Mouse (Mus musculus) CH12.LX (cell line): ENCODE results near the gene Mmrn2. TPM values are rescaled to one million over a fixed set of nuclear protein-coding genes. Genes with fewer than 3 reads are reported as not detected.

ENCODE experiments used
- DNase-seq: peaks from one replicate; pipeline ENCODE4 v3.0.0-alpha.2; 2013; ENCODE audit errors: extremely low read depth
- H3K27ac ChIP-seq: 2 replicates; pipeline ENCODE4 v1.5.1; 2012; ENCODE audit warnings: low read depth, mild to moderate bottlenecking, control low read depth, moderate library complexity; ENCODE audit not compliant: insufficient read depth
- H3K27me3 ChIP-seq: replicated peaks from 2 replicates; pipeline ENCODE3; 2012; ENCODE audit warnings: inconsistent platforms
- H3K36me3 ChIP-seq, 2 experiments: replicated peaks in 1 of 2; 2 replicates each; pipeline versions ENCODE3 to v1.6.1; 2012; ENCODE audit warnings: inconsistent platforms in 1 of 2, low read length in 1 of 2, mild to moderate bottlenecking in 1 of 2, mixed read lengths in 1 of 2, moderate library complexity in 1 of 2; ENCODE audit not compliant: control insufficient read depth in 1 of 2, insufficient read depth in 1 of 2
- H3K4me1 ChIP-seq, 2 experiments: 2 replicates each; pipeline ENCODE4 v1.6.1; 2012; ENCODE audit warnings: inconsistent platforms in 1 of 2, moderate library complexity in 1 of 2; ENCODE audit not compliant: insufficient read depth in 2 of 2, control insufficient read depth in 1 of 2
- H3K4me2 ChIP-seq: 2 replicates; pipeline ENCODE4 v1.6.1; 2012; ENCODE audit warnings: low read depth, mild to moderate bottlenecking, control low read depth; ENCODE audit not compliant: poor library complexity, insufficient read depth, severe bottlenecking
- H3K4me3 ChIP-seq, 3 experiments: fragments of 150-350 bp in 1 of 3; sonication (generic) in 1 of 3; replicated peaks in 1 of 3; 2 replicates each; pipeline versions ENCODE3 to v1.5.1; 2011 to 2012; ENCODE audit warnings: low read depth in 2 of 3, low read length in 2 of 3, mild to moderate bottlenecking in 2 of 3, moderate library complexity in 2 of 3, control low read depth in 1 of 3, improper control_type of control experiment in 1 of 3, inconsistent platforms in 1 of 3, mixed read lengths in 1 of 3; ENCODE audit not compliant: poor library complexity in 1 of 3
- H3K79me2 ChIP-seq: replicated peaks from 2 replicates; pipeline ENCODE4 v1.6.1; 2012; ENCODE audit warnings: mild to moderate bottlenecking, moderate library complexity; ENCODE audit not compliant: control insufficient read depth, poor library complexity, insufficient read depth, severe bottlenecking; ENCODE audit errors: extremely low read depth
- H3K9ac ChIP-seq: 2 replicates; pipeline ENCODE4 v1.6.1; 2012; ENCODE audit warnings: low read depth, mild to moderate bottlenecking, control low read depth, moderate library complexity; ENCODE audit not compliant: insufficient read depth
- H3K9me3 ChIP-seq: replicated peaks from 2 replicates; pipeline ENCODE3; 2012; ENCODE audit warnings: low read length, inconsistent platforms, mixed read lengths
- ETS1 ChIP-seq: conservative IDR thresholded peaks from 2 replicates; pipeline ENCODE4 v1.6.1; 2012; ENCODE audit warnings: low read depth, mild to moderate bottlenecking, inconsistent platforms, low read length, improper control_type of control experiment, moderate library complexity
- GABPA ChIP-seq: IDR thresholded peaks from 2 replicates; pipeline ENCODE4 v1.6.1; 2012; ENCODE audit warnings: low read depth, low read length, improper control_type of control experiment, inconsistent platforms; ENCODE audit not compliant: insufficient replicate concordance
- IRF4 ChIP-seq: IDR thresholded peaks from 2 replicates; pipeline ENCODE4 v1.6.1; 2014; ENCODE audit warnings: low read depth, mild to moderate bottlenecking, inconsistent platforms, low read length, improper control_type of control experiment
- JUND ChIP-seq: conservative IDR thresholded peaks from 2 replicates; pipeline ENCODE4 v1.6.1; 2011; ENCODE audit warnings: low read depth, low read length, improper control_type of control experiment
- MAZ ChIP-seq: IDR thresholded peaks from 2 replicates; pipeline ENCODE4 v1.6.1; 2012; ENCODE audit warnings: low read depth, mild to moderate bottlenecking, inconsistent platforms, low read length, improper control_type of control experiment, moderate library complexity
- MEF2A ChIP-seq: IDR thresholded peaks from 2 replicates; pipeline ENCODE4 v1.6.1; 2014; ENCODE audit warnings: low read depth, mild to moderate bottlenecking, inconsistent platforms, low read length, improper control_type of control experiment, borderline replicate concordance
- MYC ChIP-seq: IDR thresholded peaks from 2 replicates; pipeline ENCODE4 v1.6.1; 2011; ENCODE audit warnings: low read depth, mild to moderate bottlenecking, improper control_type of control experiment, low read length
- PAX5 ChIP-seq: IDR thresholded peaks from 2 replicates; pipeline ENCODE4 v1.6.1; 2012; ENCODE audit warnings: low read length, inconsistent platforms, mixed read lengths
- POLR2A ChIP-seq: IDR thresholded peaks from 2 replicates; pipeline ENCODE4 v1.6.1; 2011; ENCODE audit warnings: low read depth, mild to moderate bottlenecking, improper control_type of control experiment, low read length
- RCOR1 ChIP-seq: conservative IDR thresholded peaks from 2 replicates; pipeline ENCODE4 v1.6.1; 2012; ENCODE audit warnings: low read depth, mild to moderate bottlenecking, inconsistent platforms, low read length, improper control_type of control experiment
- SMC3 ChIP-seq: IDR thresholded peaks from 2 replicates; pipeline ENCODE4 v1.6.1; 2011; ENCODE audit warnings: low read depth, low read length, improper control_type of control experiment
- TBP ChIP-seq: conservative IDR thresholded peaks from 2 replicates; pipeline ENCODE4 v1.6.1; 2011; ENCODE audit warnings: low read depth, low read length, improper control_type of control experiment
- USF2 ChIP-seq: conservative IDR thresholded peaks from 2 replicates; pipeline ENCODE4 v1.6.1; 2011; ENCODE audit warnings: low read depth, low read length, improper control_type of control experiment
- ZC3H11A ChIP-seq: IDR thresholded peaks from 2 replicates; pipeline ENCODE4 v1.6.1; 2012; ENCODE audit warnings: low read depth, mild to moderate bottlenecking, inconsistent platforms, low read length, improper control_type of control experiment
- ZKSCAN1 ChIP-seq: IDR thresholded peaks from 2 replicates; pipeline ENCODE4 v1.6.1; 2012; ENCODE audit warnings: low read depth, inconsistent platforms, low read length, improper control_type of control experiment, borderline replicate concordance
- ZNF384 ChIP-seq: IDR thresholded peaks from 2 replicates; pipeline ENCODE4 v1.6.1; 2012; ENCODE audit warnings: low read depth, low read length, improper control_type of control experiment, inconsistent platforms
- dilution Hi-C: fragments of 300-500 bp; cut with MboI; formaldehyde crosslinking; loops from 2 replicates; pipeline ENCODE4 v1.14.3; 2020; ENCODE audit warnings: low sequenced_read_pairs; ENCODE audit not compliant: extremely low pct_unique_long_range_greater_than_20kb, extremely low pct_ligation_motif_present
- in situ Hi-C: fragments of 300-500 bp; cut with MboI; formaldehyde crosslinking; loops from 3 replicates; pipeline ENCODE4 v1.14.3; 2019; ENCODE audit warnings: low sequenced_read_pairs, low pct_ligation_motif_present, low pct_unique_long_range_greater_than_20kb, mixed read lengths
- polyA plus RNA-seq: library from polyadenylated mRNA; unstranded; fragments of >175 nt; gene quantifications from 2 replicates; pipeline ENCODE4 v1.2.1, GENCODE M21; 2012; ENCODE audit warnings: low read depth; ENCODE audit not compliant: insufficient read length
- total RNA-seq, 2 experiments: library from RNA; depleted of rRNA; stranded (reverse); fragments of 300-350 nt in 1 of 2; fragments of >200 nt in 1 of 2; gene quantifications; 2 replicates each; pipeline ENCODE4 v1.2.3; 2012 to 2014

The Mmrn2 gene
- total and polyA plus RNA-seq, 3 experiments, result 0.06 TPM; not detected in 2

DNA sequence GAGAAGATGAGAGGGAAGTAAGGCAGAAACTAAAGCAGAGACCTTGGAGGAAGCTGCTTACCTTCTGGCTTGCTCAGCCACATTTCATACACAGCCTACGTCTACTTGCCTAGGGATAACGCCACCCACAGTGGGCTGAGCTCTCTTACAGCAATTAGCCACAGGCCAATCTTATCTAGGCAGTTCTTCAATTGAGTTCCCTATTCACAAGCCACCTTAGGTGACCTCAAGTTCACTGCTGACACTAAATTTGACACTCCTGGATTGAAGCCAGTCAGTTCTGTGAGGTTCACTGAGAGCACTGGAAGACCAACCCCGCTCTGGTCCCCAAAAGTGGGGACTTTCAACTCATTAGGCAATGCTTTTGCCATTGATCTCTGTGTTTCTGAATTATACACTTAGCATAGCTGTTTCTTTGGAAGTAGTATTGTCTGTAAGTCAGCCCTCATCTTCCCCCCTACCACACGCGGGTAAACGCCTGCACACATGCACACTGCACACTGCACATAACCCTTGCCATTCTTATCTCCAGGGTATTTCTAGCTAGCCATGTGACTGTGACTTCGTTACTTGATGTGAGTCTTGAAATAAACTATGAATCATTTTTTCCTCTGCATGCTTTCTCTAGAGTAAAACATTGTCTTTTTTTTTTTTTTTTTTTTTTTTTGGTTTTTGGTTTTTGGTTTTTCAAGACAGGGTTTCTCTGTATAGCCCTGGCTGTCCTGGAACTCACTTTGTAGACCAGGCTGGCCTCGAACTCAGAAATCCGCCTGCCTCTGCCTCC lies 7.8 kb downstream of the Mmrn2 start:
- H3K27ac ChIP-seq, result no peak overlapping the region
- no peak overlapping the region for H3K4me2 ChIP-seq
- no peaks in the 10 kb centered on the region for H3K36me3 ChIP-seq
- no peak overlapping the region for H3K9ac ChIP-seq
- in situ Hi-C loops (no loop called here), dilution Hi-C loops (no loop called here)
- peaks cover 9 to 20% of the 10 kb centered on the region in 2 experiments for H3K4me1 ChIP-seq
- no peaks in the 10 kb centered on the region for H3K79me2 ChIP-seq
- no peaks in the 10 kb centered on the region for H3K27me3 ChIP-seq
- no peak overlapping the region for H3K4me3 ChIP-seq
- DNase-seq, result peak; percentile 24
- TF ChIP-seq MEF2A (peak; percentile 83), POLR2A (no peak), JUND (peak; percentile 36; the same call in 1 of the 2 replicates), ZNF384 (peak; percentile 71), GABPA (no peak), TBP (no peak), IRF4 (no peak)
- TF ChIP-seq, all 38 proteins: peak for 3
- H3K9me3 ChIP-seq, result no peaks in the 10 kb centered on the region

DNA sequence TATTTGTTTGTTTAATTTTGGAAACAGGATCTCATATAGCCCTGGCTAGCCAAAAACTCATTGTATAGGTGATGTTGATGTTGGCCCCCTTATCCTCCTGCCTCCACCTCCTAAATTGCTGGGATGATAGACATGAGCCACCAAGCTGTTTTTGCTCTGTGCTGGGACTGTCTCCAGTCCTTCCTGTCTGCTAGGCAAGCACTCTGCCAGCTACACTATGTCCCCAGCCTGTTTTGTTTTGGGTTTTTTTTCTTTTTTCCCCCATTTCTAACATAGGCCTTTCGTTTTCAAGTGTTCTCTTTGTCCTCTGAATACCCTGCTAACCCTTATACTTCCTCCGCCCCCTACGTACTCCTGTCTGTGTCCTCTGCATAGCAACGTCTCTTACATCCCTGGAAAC lies 18.0 kb downstream of the Mmrn2 start:
- no peaks in the 10 kb centered on the region for H3K79me2 ChIP-seq
- H3K9ac ChIP-seq, result no peak overlapping the region
- dilution Hi-C loops, result no loop called here
- H3K4me3 ChIP-seq, result no peak overlapping the region
- H3K27me3 ChIP-seq, result no peaks in the 10 kb centered on the region
- DNase-seq, result no peak
- peaks cover 0 to 3% of the 10 kb centered on the region in 2 experiments for H3K36me3 ChIP-seq
- H3K4me2 ChIP-seq, result no peak overlapping the region
- in situ Hi-C loops, result no loop called here
- no peak overlapping the region for H3K27ac ChIP-seq
- H3K4me1 ChIP-seq, result no peaks in the 10 kb centered on the region
- peaks cover 3% of the 10 kb centered on the region for H3K9me3 ChIP-seq
- TF ChIP-seq ZC3H11A (no peak), ZNF384 (no peak), RCOR1 (no peak), POLR2A (no peak), PAX5 (no peak), SMC3 (no peak), ZKSCAN1 (no peak), ETS1 (no peak), USF2 (no peak), MAZ (no peak), MYC (no peak)
